Mouse (Mus musculus) 3134 (cell line): ENCODE results near the gene Nrg4.
A peak's percentile ranks its signal among the peaks of the same experiment; 100 is the strongest.

ENCODE experiments used
- DNase-seq: peaks from one replicate; pipeline ENCODE4 v3.0.0-alpha.2; 2011; ENCODE audit warnings: low spot score; ENCODE audit not compliant: insufficient read length; ENCODE audit errors: extremely low read depth

The Nrg4 gene

GRCm38 (mm10) chr9:55225165-55225737, 101.4 kb downstream of the Nrg4 start:
- no peak for DNase-seq

- no peak for DNase-seq
These were observed 109.3 kb downstream of the Nrg4 start for GRCm38 (mm10) chr9:55217381-55217780.

- DNase-seq = no peak
These were observed 110.6 kb downstream of the Nrg4 start for GRCm38 (mm10) chr9:55216078-55216477.

- no peak for DNase-seq
These were observed 111.0 kb downstream of the Nrg4 start for GRCm38 (mm10) chr9:55215648-55216047.

GRCm38 (mm10) chr9:55215056-55215455, 111.6 kb downstream of the Nrg4 start:
- no peak for DNase-seq

GRCm38 (mm10) chr9:55213396-55213795, 113.2 kb downstream of the Nrg4 start:
- no peak for DNase-seq

GRCm38 (mm10) chr9:55211611-55212010, 115.0 kb downstream of the Nrg4 start:
- no peak for DNase-seq

GRCm38 (mm10) chr9:55208790-55209481, 117.7 kb downstream of the Nrg4 start, which contains the start of gene Fbxo22:
TSS of gene Fbxo22 (plus strand) at chr9:55208925.
- peak; percentile 90 for DNase-seq

GRCm38 (mm10) chr9:55208458-55208789, 118.2 kb downstream of the Nrg4 start:
- no peak for DNase-seq

GRCm38 (mm10) chr9:55199348-55199747, 127.3 kb downstream of the Nrg4 start:
- DNase-seq = no peak

- DNase-seq = no peak
These were observed 128.4 kb downstream of the Nrg4 start for GRCm38 (mm10) chr9:55198260-55198659.

GRCm38 (mm10) chr9:55195876-55196275, 130.8 kb downstream of the Nrg4 start:
- no peak for DNase-seq

GRCm38 (mm10) chr9:55174235-55174634, 152.4 kb downstream of the Nrg4 start:
- DNase-seq = no peak

GRCm38 (mm10) chr9:55172195-55172685, 154.4 kb downstream of the Nrg4 start:
- no peak for DNase-seq

GRCm38 (mm10) chr9:55170655-55171412, 155.8 kb downstream of the Nrg4 start:
- peak; percentile 54 for DNase-seq
